Mouse (Mus musculus) myocyte (in vitro differentiated cells): ENCODE data around the gene Ogdh. TPM values are rescaled to one million over a fixed set of nuclear protein-coding genes. Genes with fewer than 3 reads are reported as not detected.
A peak's percentile ranks its signal among the peaks of the same experiment; 100 is the strongest.

Experiments used
- H3K27me3 ChIP-seq: one replicate; pipeline ENCODE4 v1.6.1; 2011; ENCODE audit not compliant: control insufficient read depth, insufficient read depth, insufficient read length
- H3K36me3 ChIP-seq: one replicate; pipeline ENCODE4 v1.6.1; 2011; ENCODE audit not compliant: control insufficient read depth, insufficient read depth
- H3K4me2 ChIP-seq: one replicate; pipeline ENCODE4 v1.6.1; 2011; ENCODE audit warnings: low read depth, control low read depth
- H3K4me3 ChIP-seq: one replicate; pipeline ENCODE4 v1.5.1; 2011; ENCODE audit warnings: mild to moderate bottlenecking, control low read depth, moderate library complexity
- H3K79me2 ChIP-seq: one replicate; pipeline ENCODE4 v1.6.1; 2011; ENCODE audit not compliant: control insufficient read depth, insufficient read depth
- H3ac ChIP-seq: one replicate; pipeline ENCODE4 v1.6.1; 2011; ENCODE audit not compliant: control insufficient read depth, insufficient read length
- CEBPB ChIP-seq: IDR thresholded peaks from 2 replicates; pipeline ENCODE4 v1.6.1; 2011; ENCODE audit warnings: mild to moderate bottlenecking, moderate library complexity; ENCODE audit not compliant: poor library complexity, insufficient read depth, severe bottlenecking
- E2F4 ChIP-seq: IDR thresholded peaks from one replicate; pipeline ENCODE4 v1.6.1; 2011; ENCODE audit warnings: mild to moderate bottlenecking, control low read depth, moderate library complexity; ENCODE audit not compliant: insufficient read depth
- MAX ChIP-seq: IDR thresholded peaks from one replicate; pipeline ENCODE4 v1.6.1; 2011; ENCODE audit warnings: low read depth, mild to moderate bottlenecking, control low read depth
- MYOD1 ChIP-seq, 3 experiments: IDR thresholded peaks; one replicate each; pipeline ENCODE4 v1.6.1; 2011; ENCODE audit warnings: control low read depth in 2 of 3, low read depth in 2 of 3, mild to moderate bottlenecking in 2 of 3, moderate library complexity in 1 of 3; ENCODE audit not compliant: insufficient read length in 2 of 3, control insufficient read depth in 1 of 3
- MYOG ChIP-seq, 3 experiments: IDR thresholded peaks; one replicate each; pipeline ENCODE4 v1.6.1; 2011; ENCODE audit warnings: control low read depth in 2 of 3, low read depth in 2 of 3, mild to moderate bottlenecking in 2 of 3; ENCODE audit not compliant: insufficient read length in 2 of 3, control insufficient read depth in 1 of 3, insufficient read depth in 1 of 3
- POLR2A ChIP-seq: IDR thresholded peaks from one replicate; pipeline ENCODE4 v1.6.1; 2011; ENCODE audit warnings: low read depth, mild to moderate bottlenecking, control low read depth, moderate library complexity; ENCODE audit not compliant: insufficient read length
- POLR2AphosphoS2 ChIP-seq: IDR thresholded peaks from one replicate; pipeline ENCODE4 v1.6.1; 2011; ENCODE audit warnings: low read depth, control low read depth; ENCODE audit not compliant: insufficient read length
- REST ChIP-seq: IDR thresholded peaks from one replicate; pipeline ENCODE4 v1.6.1; 2011; ENCODE audit warnings: mild to moderate bottlenecking, control low read depth, moderate library complexity; ENCODE audit not compliant: insufficient read depth, insufficient read length
- SRF ChIP-seq: IDR thresholded peaks from one replicate; pipeline ENCODE4 v1.6.1; 2011; ENCODE audit warnings: low read depth; ENCODE audit not compliant: control insufficient read depth, insufficient read length
- TCF12 ChIP-seq: IDR thresholded peaks from one replicate; pipeline ENCODE4 v1.6.1; 2011; ENCODE audit warnings: mild to moderate bottlenecking, control low read depth; ENCODE audit not compliant: poor library complexity, insufficient read depth, severe bottlenecking
- TCF3 ChIP-seq: IDR thresholded peaks from one replicate; pipeline ENCODE4 v1.6.1; 2011; ENCODE audit warnings: low read depth, control low read depth; ENCODE audit not compliant: insufficient read length
- USF1 ChIP-seq: IDR thresholded peaks from one replicate; pipeline ENCODE4 v1.6.1; 2011; ENCODE audit warnings: low read depth, mild to moderate bottlenecking, control low read depth, moderate library complexity
- polyA plus RNA-seq: library from polyadenylated mRNA; unstranded; fragments of >200 nt; fragmentation: generic; extraction: Trizol; gene quantifications from one replicate; pipeline ENCODE4 v1.2.1, GENCODE M21; 2012; ENCODE audit warnings: missing spikeins

Ogdh gene
- polyA plus RNA-seq, 1 experiment, result 127 TPM

DNA sequence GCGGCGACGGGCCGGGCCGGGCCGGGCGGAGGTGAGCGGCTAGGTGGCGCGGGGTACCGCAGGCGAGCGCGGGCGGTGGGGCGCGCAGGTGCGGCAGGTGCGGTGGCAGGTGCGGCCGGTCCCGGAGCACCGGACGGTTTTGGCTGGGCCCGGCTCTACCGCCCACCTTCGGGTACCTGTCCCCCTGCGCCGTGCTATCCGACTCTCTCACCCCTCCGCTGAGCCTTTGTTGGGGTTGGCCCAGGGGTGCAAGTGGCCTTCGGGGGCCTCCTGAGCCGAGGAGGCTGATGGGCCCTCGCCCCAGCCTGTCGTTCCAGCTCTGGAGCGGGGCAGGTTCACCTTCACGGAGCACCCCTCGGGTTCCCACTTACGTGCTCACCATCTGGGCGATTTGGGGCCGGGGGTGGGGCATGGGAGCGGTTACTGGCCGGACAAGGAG, 98.1 kb downstream of the Ogdh start:
- H3ac ChIP-seq, result peak overlapping the region; percentile 80

DNA sequence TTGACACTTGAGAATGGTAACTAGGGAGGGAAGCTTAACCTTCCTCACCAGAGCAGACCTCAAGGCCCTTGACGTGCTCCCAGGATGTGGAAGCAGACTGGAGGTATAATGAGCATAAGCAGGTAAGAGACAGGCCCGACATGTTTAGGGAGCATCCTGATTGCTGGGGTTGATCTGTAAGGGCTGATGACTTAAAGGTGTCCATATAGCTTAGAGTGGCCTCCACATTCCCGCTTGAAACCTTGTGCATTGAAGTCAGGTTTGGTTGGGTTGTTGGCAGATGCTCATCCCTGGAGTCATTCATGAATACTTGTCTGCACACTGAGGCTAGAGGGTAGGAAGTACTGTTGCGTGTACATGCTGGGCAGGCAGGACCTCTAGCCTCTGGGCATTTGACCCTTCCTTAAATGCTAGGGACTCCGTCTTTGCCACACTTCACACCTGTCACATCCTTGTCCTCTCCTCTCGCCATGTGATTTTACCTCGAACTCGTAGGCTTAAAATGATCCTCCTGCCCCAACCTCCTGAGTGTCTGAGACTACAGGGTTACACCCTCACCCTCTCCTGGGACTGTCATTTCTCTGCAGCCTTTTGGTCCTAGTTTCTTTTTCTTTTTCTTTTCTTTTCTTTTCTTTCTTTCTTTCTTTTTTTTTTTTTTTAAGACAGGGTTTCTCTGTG, 99.1 kb downstream of the Ogdh start:
- Histone ChIP-seq H3K4me3 (peak overlapping the region; percentile 50), H3K27me3 (no peaks in the 10 kb centered on the region), H3K79me2 (peaks cover 24% of the 10 kb centered on the region), H3ac (peak overlapping the region; percentile 80), H3K4me2 (peak overlapping the region; percentile 73), H3K36me3 (no peaks in the 10 kb centered on the region)
- TF ChIP-seq POLR2A (no peak), E2F4 (no peak), TCF3 (no peak), USF1 (no peak), CEBPB (no peak), REST (no peak), SRF (no peak), POLR2AphosphoS2 (no peak), MAX (no peak), MYOG (IDR thresholded peaks at IDR 0.05; ENCODE audit: control insufficient read depth in 1 of 3, insufficient read depth in 1 of 3, insufficient read length in 2 of 3, low read depth in 2 of 3) (no peak), MYOD1 (IDR thresholded peaks at IDR 0.05; ENCODE audit: control insufficient read depth in 1 of 3, insufficient read length in 2 of 3, low read depth in 2 of 3) (no peak), TCF12 (no peak)

More for the DNA sequence above, 98.1 kb downstream of the Ogdh start:
- peak overlapping the region; percentile 73 for H3K4me2 ChIP-seq
- TF ChIP-seq TCF3 (peak; percentile 17), MYOD1 (IDR thresholded peaks at IDR 0.05; ENCODE audit: control insufficient read depth in 1 of 3, insufficient read length in 2 of 3, low read depth in 2 of 3) (peak in 1 of 3 experiments; percentile 69), CEBPB (no peak), REST (no peak), MYOG (IDR thresholded peaks at IDR 0.05; ENCODE audit: control insufficient read depth in 1 of 3, insufficient read depth in 1 of 3, insufficient read length in 2 of 3, low read depth in 2 of 3) (peak in 1 of 3 experiments; percentile 2)
- H3K4me3 ChIP-seq, result peak overlapping the region; percentile 50
- H3K27me3 ChIP-seq, result no peaks in the 10 kb centered on the region
- H3K36me3 ChIP-seq, result no peaks in the 10 kb centered on the region
- peaks cover 24% of the 10 kb centered on the region for H3K79me2 ChIP-seq

DNA sequence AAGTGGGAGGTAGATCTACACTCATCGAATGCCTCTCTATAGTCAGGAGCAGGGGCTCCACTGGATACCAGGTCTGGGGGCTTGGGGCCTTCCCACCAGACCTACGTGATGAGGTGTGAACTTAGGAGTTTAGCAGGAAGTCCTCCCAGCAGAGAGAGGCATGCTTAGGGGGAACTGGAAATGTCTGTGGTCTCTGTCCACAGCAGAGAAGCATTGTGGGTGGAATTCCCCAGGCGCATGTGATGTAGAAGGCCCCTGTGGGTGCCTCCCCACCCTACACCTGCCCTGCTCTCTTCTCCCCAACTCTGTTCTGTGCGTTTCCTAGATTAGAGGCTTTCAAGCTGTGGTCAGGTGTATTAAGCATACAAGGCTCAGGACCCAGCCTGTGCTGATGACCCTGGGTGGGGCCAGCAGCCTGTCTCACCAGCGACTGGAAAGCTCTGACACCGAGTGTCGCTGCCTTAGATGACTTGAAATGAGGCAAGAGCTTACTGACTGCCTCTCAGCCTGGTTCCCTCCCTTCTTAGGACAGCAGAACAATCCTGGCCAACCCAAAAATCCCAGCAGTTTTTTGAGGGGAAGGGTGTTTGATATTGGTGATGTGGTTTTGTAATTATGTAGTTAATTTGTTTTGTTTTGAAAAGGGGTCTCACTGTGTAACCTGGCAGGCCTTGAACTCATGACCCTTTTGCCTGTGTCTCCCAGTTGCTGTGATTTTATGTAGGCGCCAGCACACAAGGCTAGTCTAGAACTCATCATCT, 100.3 kb downstream of the Ogdh start:
- Histone ChIP-seq H3K4me3 (no peak overlapping the region), H3K27me3 (no peaks in the 10 kb centered on the region), H3K79me2 (peaks cover 24% of the 10 kb centered on the region), H3K4me2 (no peak overlapping the region), H3K36me3 (no peaks in the 10 kb centered on the region), H3ac (no peak overlapping the region)
- TF ChIP-seq REST (no peak), POLR2A (no peak), E2F4 (no peak), POLR2AphosphoS2 (no peak), MYOD1 (IDR thresholded peaks at IDR 0.05; ENCODE audit: control insufficient read depth in 1 of 3, insufficient read length in 2 of 3, low read depth in 2 of 3) (no peak), TCF12 (no peak), MAX (no peak), TCF3 (no peak), SRF (no peak)

DNA sequence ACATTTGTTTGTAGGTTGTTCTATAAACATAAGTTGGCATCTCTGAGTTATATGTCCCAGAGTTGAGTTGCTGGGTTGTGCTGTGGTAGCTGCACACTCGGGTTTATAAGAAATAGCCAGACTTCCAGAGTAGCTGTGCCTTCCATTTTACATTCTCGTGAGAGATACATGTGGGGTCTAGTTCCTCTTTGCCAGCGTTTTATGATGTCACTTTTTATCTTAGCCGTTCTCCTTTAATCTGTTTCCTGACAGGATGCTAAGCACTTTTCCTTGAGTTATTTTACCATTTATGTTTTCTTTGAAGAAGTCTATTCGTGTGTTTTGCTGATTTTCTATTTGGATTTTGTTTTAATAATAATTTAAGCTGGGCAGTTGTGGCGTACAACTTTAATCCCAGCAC, 101.4 kb downstream of the Ogdh start:
- Histone ChIP-seq H3K79me2 (peaks cover 24% of the 10 kb centered on the region), H3ac (no peak overlapping the region), H3K36me3 (no peaks in the 10 kb centered on the region), H3K4me3 (no peak overlapping the region), H3K4me2 (no peak overlapping the region), H3K27me3 (no peaks in the 10 kb centered on the region)
- no peak for TF ChIP-seq MYOG (IDR thresholded peaks at IDR 0.05; ENCODE audit: control insufficient read depth in 1 of 3, insufficient read depth in 1 of 3, insufficient read length in 2 of 3, low read depth in 2 of 3)
- no peak for TF ChIP-seq E2F4

DNA sequence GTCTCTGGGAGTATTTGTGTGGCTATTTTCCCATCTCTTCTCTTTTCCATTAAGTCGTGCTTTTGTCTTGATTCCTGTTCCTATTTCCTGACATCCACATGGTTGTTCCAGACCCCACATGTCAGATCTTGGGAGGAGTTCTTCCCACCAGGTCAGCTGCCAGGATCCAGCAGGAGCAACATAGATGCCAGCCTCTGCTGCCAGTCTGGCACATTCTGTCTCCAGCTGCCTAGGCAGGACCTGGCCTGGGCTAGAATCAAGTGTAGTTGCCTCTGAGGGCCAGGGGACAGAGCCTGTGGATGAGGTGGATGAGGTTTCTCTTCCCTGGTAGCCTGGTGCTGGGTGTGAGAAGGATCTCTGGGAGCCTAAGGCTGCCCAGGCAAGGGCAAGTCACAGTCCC, 102.4 kb downstream of the Ogdh start:
- TF ChIP-seq MYOD1 (IDR thresholded peaks at IDR 0.05; ENCODE audit: control insufficient read depth in 1 of 3, insufficient read length in 2 of 3, low read depth in 2 of 3) (peak in 1 of 3 experiments; percentile 23), TCF3 (no peak), MYOG (IDR thresholded peaks at IDR 0.05; ENCODE audit: control insufficient read depth in 1 of 3, insufficient read depth in 1 of 3, insufficient read length in 2 of 3, low read depth in 2 of 3) (peak in 1 of 3 experiments; percentile 29)
- Histone ChIP-seq H3ac (no peak overlapping the region), H3K4me3 (no peak overlapping the region), H3K4me2 (no peak overlapping the region), H3K27me3 (no peaks in the 10 kb centered on the region), H3K36me3 (no peaks in the 10 kb centered on the region), H3K79me2 (peaks cover 24% of the 10 kb centered on the region)
